Mouse (Mus musculus): ENCODE measurements around the gene Lrrc8a. TPM values are rescaled to one million over a fixed set of nuclear protein-coding genes. Genes with fewer than 3 reads are reported as not detected.

Lrrc8a gene
- polyA plus RNA-seq, 1 experiment from 2014 or later: 39.1 TPM

DNA sequence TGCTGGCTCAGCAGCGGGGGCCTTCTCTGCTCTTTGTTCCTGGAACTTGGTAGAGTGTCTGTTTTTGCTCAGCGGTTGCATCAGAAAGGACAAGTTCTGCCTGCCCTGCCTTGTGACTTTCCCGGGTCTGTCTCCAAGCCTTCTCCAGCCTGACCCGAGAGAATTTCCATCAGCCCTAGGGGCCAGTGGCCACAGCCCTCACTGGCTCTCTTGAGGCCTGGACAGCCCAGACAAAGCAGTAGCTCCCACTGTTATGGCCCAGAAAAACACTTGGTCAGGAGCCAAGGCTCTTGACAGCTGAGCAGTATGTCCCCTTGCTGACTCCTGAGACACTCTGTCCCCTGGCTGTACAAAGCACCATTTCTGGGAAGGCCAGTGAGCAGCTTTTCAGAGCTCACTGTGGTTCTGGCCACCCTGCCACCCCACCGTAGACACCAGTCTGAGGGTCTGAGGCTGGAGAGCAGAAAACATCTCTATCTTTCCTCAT is 28.3 kb downstream of the Lrrc8a start, which contains the start of gene Phyhd1:
Phyhd1 (plus strand) TSS at position 437 of the 487 bp plus-strand sequence.
- Histone ChIP-seq H3K4me2 (peak within 1 kb of the TSS; percentile 32; the same call in 1 of the 2 replicates), H3K27me3 (no peaks in the 10 kb centered on the region), H3K36me3 (peaks cover 24% of the 10 kb centered on the region), H3K4me1 (peaks cover 44% of the 10 kb centered on the region), H3K4me3 (peak within 1 kb of the TSS; percentile 4; the same call in 1 of the 2 replicates), H3K9ac (no peak within 1 kb of the TSS), H3K9me3 (no peaks in the 10 kb centered on the region), H3K27ac (peak within 1 kb of the TSS; percentile 87)
- WGBS: 36% methylated on average over 5 of the region's 5 CpGs
- peak; percentile 64; the same call in 1 of the 2 replicates for ATAC-seq (ENCODE audit: borderline replicate concordance, extremely low read depth, low FRiP score, low TSS enrichment)

DNA sequence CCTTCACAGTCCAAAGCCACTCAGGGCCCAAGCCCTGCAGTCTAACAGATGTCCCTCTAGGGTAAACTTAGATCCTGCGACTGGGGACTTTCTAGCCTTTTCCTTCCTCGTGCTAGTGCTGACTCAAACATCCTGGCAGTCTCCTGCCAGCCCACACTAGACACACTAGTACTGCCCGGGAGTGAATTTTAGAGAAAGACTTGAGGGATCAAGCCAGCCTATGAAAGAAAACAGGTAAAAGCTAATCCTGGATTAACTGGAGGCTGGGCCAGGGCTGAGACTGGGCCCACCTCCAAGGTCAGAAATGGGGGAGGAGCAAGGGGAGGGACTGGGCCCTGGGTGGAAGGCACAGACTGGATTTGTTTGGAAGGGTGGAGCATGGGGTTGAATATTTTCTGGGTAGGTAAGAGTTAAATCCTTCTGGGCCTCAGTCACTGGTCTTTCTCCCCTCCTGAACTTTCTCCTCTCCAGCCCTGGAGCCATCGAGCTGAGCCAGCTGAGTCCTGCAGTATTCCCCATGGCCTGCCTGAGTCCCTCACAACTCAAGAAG is 29.0 kb downstream of the Lrrc8a start:
- H3K4me1 ChIP-seq: peaks cover 44% of the 10 kb centered on the region
- peak overlapping the region; percentile 4; the same call in 1 of the 2 replicates for H3K4me3 ChIP-seq
- H3K36me3 ChIP-seq: peaks cover 21% of the 10 kb centered on the region; the same call in 1 of the 2 replicates
- H3K27me3 ChIP-seq: no peaks in the 10 kb centered on the region
- peak overlapping the region; percentile 32; the same call in 1 of the 2 replicates for H3K4me2 ChIP-seq
- H3K27ac ChIP-seq: peak overlapping the region; percentile 87
- 5% methylated on average over 4 of the region's 4 CpGs for WGBS
- peak; percentile 69 for ATAC-seq (ENCODE audit: borderline replicate concordance, extremely low read depth, low FRiP score, low TSS enrichment)
- no peaks in the 10 kb centered on the region for H3K9me3 ChIP-seq
- no peak overlapping the region for H3K9ac ChIP-seq

DNA sequence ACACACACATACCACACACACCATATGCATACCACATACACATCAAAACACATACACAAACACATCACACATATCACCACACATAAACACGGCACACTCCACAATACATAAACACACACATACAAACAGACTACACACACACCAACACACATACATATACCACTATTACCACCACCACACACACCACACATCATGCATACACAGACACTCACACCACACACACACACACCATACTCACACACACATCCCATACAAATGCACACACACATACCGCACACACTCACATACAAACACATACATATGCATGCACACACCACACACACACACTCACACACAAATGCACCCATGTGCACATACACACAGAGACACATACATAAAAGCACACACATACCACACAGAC is 30.0 kb downstream of the Lrrc8a start:
- H3K4me1 ChIP-seq: peaks cover 44% of the 10 kb centered on the region
- no peak for ATAC-seq (ENCODE audit: borderline replicate concordance, extremely low read depth, low FRiP score, low TSS enrichment)
- no peaks in the 10 kb centered on the region for H3K27me3 ChIP-seq
- no peak overlapping the region for H3K9ac ChIP-seq
- H3K9me3 ChIP-seq: no peaks in the 10 kb centered on the region
- WGBS: 86% methylated on average over 2 of the region's 2 CpGs
- H3K36me3 ChIP-seq: peaks cover 14% of the 10 kb centered on the region; the same call in 1 of the 2 replicates
- no peak overlapping the region for H3K4me3 ChIP-seq
- no peak overlapping the region for H3K27ac ChIP-seq
- H3K4me2 ChIP-seq: no peak overlapping the region

- H3K4me1 ChIP-seq: peaks cover 37% of the 10 kb centered on the region
- H3K9ac ChIP-seq: no peak overlapping the region
- no peaks in the 10 kb centered on the region for H3K27me3 ChIP-seq
- no peaks in the 10 kb centered on the region for H3K9me3 ChIP-seq
- H3K4me3 ChIP-seq: no peak overlapping the region
- no peak for ATAC-seq (ENCODE audit: borderline replicate concordance, extremely low read depth, low FRiP score, low TSS enrichment)
- 55% methylated on average over 4 of the region's 4 CpGs for WGBS
- no peak overlapping the region for H3K4me2 ChIP-seq
- H3K36me3 ChIP-seq: peaks cover 11% of the 10 kb centered on the region; the same call in 1 of the 2 replicates
- no peak overlapping the region for H3K27ac ChIP-seq
Measured at GRCm38 (mm10) chr2:30268371-30268770, 30.9 kb downstream of the Lrrc8a start.

DNA sequence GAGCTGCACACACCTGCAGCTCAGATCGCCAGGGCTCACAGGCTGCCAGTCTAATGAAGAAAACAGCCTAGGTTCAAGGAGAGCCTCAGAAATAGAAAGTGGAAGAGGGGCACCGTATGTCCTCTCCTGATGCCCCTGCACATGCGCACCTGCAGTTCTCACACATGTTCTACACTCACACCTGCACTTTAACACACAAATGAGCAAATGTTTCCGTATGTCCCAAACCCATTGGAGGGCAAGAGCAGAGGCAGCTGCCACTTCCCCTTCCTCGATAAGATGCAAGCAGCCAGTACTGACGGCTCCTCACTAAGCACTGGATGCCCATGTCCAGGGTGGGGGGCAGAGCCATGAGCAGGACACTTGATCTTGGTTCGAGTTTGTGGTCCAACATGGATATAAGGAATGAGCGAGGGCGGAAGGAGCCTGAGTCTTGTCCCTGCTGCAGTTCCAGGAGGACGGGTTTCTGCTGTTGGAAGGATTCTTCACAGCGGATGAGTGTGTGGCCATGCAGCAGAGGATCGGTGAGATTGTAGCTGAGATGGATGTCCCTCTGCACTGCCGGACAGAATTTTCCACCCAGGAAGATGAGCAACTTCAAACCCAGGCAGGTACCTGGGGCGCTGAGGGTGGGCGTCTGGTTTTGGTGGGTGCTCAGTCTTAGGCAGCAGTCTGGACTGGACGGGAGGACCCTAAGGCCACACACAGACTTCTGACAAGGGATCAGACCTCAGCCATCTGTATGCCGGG is 31.9 kb downstream of the Lrrc8a start:
- WGBS: 84% methylated on average over 17 of the region's 17 CpGs

GRCm38 (mm10) chr2:30270134-30270533 is 32.6 kb downstream of the Lrrc8a start:
- Histone ChIP-seq H3K27me3 (no peaks in the 10 kb centered on the region), H3K36me3 (no peaks in the 10 kb centered on the region), H3K4me2 (no peak overlapping the region), H3K9ac (no peak overlapping the region), H3K9me3 (no peaks in the 10 kb centered on the region), H3K27ac (peak overlapping the region; percentile 50), H3K4me1 (peaks cover 27% of the 10 kb centered on the region), H3K4me3 (no peak overlapping the region)
- WGBS: 15% methylated on average over 1 of the region's 1 CpGs
- peak; percentile 69 for ATAC-seq (ENCODE audit: borderline replicate concordance, extremely low read depth, low FRiP score, low TSS enrichment)

More for the DNA sequence above, 31.9 kb downstream of the Lrrc8a start:
- no peak overlapping the region for H3K4me2 ChIP-seq
- H3K27me3 ChIP-seq: no peaks in the 10 kb centered on the region
- H3K36me3 ChIP-seq: peaks cover 2% of the 10 kb centered on the region; the same call in 1 of the 2 replicates
- no peak overlapping the region for H3K4me3 ChIP-seq
- no peaks in the 10 kb centered on the region for H3K9me3 ChIP-seq
- H3K4me1 ChIP-seq: peaks cover 34% of the 10 kb centered on the region
- no peak for ATAC-seq (ENCODE audit: borderline replicate concordance, extremely low read depth, low FRiP score, low TSS enrichment)
- H3K27ac ChIP-seq: peak overlapping the region; percentile 50
- no peak overlapping the region for H3K9ac ChIP-seq

DNA sequence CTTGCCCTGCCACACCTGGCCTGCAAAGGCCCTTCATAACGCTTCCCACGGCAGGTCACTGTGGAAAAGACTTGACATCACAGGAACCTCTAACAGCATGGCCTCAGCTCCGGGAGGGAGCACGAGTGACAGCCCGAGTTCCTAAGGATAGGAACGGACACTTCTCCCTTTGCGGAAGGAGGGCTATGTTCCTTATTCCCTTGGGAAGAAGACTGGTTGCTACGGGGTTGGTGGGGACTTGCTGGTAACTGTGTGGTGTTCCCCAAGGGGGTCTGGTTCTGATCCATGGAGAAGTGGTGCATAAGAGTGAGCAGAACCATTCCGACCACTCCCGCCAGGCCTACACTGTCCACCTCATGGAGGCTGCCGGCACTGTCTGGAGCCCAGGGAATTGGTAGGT is 43.2 kb downstream of the Lrrc8a start, which contains the start of gene Gm28038:
Gm28038 (plus strand) TSS at position 301 of the 400 bp plus-strand sequence.
- 86% methylated on average over 11 of the region's 11 CpGs for WGBS

DNA sequence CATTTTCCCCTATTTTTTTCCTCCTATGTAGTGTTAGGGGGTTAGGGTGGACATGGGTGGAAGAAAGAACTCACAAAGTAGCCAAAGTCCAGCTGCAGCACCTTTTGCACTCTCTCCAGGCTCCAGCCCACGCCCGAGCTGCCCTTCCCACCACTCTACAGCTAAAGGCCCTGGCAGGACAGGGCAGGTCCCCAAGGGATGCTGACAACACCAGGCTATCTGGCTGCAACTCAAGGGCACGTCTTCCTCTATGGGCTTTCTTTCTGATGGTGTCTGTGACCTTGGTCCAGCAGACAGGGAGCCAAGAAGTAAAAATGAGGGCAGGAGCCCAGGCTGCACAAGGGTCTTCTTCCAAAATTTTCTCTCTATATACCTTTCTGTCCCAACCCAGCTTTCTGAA is 44.1 kb downstream of the Lrrc8a start:
- H3K9ac ChIP-seq: no peak overlapping the region
- H3K27ac ChIP-seq: no peak overlapping the region
- H3K4me1 ChIP-seq: peaks cover 10% of the 10 kb centered on the region
- no peaks in the 10 kb centered on the region for H3K36me3 ChIP-seq
- ATAC-seq (ENCODE audit: borderline replicate concordance, extremely low read depth, low FRiP score, low TSS enrichment): no peak
- 75% methylated on average over 3 of the region's 3 CpGs for WGBS
- no peak overlapping the region for H3K4me2 ChIP-seq
- H3K9me3 ChIP-seq: no peaks in the 10 kb centered on the region
- H3K4me3 ChIP-seq: no peak overlapping the region
- H3K27me3 ChIP-seq: no peaks in the 10 kb centered on the region

More for the DNA sequence above, 43.2 kb downstream of the Lrrc8a start, which contains the start of gene Gm28038:
- peaks cover 10% of the 10 kb centered on the region for H3K4me1 ChIP-seq
- no peak within 1 kb of the TSS for H3K27ac ChIP-seq
- no peak for ATAC-seq (ENCODE audit: borderline replicate concordance, extremely low read depth, low FRiP score, low TSS enrichment)
- H3K27me3 ChIP-seq: no peaks in the 10 kb centered on the region
- H3K9me3 ChIP-seq: no peaks in the 10 kb centered on the region
- H3K4me3 ChIP-seq: no peak within 1 kb of the TSS
- H3K4me2 ChIP-seq: no peak within 1 kb of the TSS
- no peak within 1 kb of the TSS for H3K9ac ChIP-seq
- H3K36me3 ChIP-seq: no peaks in the 10 kb centered on the region

DNA sequence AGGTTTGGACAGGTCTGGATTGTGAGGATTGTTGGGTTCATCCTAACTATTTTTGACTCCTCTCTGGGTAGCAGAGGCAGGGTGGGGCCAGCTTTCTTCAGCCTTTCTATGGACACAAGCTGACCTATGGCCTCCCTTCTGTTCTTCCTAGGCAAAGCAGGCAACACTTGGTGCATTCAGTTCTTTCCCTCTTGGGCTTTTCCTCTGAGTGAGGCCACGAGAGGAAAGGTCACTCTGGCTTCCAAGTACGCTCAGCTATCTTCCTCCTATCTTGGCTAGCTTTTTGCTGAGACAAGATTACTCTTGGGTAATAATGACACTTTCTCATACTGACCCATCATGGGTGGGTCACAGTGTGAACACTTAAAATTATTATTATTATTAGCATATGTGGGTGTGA is 45.7 kb downstream of the Lrrc8a start:
- Histone ChIP-seq H3K36me3 (no peaks in the 10 kb centered on the region), H3K4me3 (no peak overlapping the region), H3K9me3 (no peaks in the 10 kb centered on the region), H3K27me3 (no peaks in the 10 kb centered on the region), H3K4me2 (no peak overlapping the region), H3K27ac (no peak overlapping the region), H3K4me1 (peaks cover 22% of the 10 kb centered on the region), H3K9ac (no peak overlapping the region)
- no peak for ATAC-seq (ENCODE audit: borderline replicate concordance, extremely low read depth, low FRiP score, low TSS enrichment)
- WGBS: 86% methylated on average over 2 of the region's 2 CpGs

DNA sequence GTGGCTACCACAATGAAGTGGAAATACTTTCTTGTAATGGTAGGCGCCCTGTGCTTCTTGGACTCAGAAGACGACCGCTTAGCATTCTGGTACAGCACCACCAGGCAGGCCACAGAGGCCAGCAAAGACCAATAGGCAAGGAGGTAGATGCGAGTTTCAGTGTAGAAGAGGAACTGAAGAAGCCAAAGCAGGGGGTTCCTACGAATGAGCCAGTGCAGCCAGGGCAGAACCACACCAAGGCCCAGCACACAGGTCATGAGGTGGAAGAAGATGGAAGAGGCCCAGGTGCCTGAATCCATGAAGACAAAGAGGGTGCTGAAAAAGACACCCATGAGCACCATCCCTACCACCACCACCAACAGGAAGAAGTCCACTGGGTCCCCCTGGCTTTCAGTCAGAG is 47.5 kb downstream of the Lrrc8a start:
- no peak overlapping the region for H3K9ac ChIP-seq
- 82% methylated on average over 5 of the region's 5 CpGs for WGBS

DNA sequence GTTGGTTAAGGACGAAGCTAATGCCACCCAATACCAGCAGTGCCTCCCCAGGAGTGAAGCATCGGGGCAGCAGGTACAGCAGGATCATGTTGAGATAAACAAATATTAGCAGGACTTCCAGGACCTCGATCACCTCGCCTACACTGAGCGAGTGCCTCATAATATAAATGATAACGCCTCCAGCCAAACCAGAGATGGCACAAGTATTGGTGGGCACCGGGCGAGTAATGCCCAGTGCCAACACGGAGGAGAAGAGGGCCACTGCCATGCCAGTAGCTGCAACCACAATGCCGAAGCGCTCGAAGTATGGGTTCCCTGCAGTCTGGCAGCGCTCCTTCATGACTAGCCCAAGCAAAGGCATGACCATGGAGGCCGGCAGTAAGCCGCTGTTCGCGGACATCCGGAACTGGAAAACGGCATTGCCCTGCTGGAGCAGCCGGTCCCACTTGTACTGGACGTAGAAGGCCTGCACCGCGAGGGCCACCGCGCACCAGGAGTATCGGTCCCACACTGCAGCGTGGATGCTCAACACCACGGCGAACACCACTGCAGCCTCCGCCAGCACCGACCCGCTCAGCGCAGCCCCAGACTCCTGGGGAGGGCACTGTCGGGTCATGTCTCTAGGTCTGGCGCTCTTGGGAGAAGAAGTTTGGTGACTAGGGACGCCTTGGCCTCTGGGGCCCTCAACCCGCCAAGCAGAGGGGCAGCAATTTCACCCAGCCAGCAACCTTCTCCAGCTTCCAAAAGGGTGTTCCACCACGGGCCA is 48.1 kb downstream of the Lrrc8a start:
- H3K27ac ChIP-seq: no peak overlapping the region
- no peaks in the 10 kb centered on the region for H3K9me3 ChIP-seq
- H3K4me1 ChIP-seq: peaks cover 22% of the 10 kb centered on the region
- H3K36me3 ChIP-seq: no peaks in the 10 kb centered on the region
- ATAC-seq (ENCODE audit: borderline replicate concordance, extremely low read depth, low FRiP score, low TSS enrichment): peak; percentile 71
- H3K9ac ChIP-seq: peak overlapping the region; percentile 95
- H3K4me2 ChIP-seq: peak overlapping the region; percentile 88
- peak overlapping the region; percentile 83 for H3K4me3 ChIP-seq
- H3K27me3 ChIP-seq: no peaks in the 10 kb centered on the region
- WGBS: 8% methylated on average over 38 of the region's 38 CpGs

More for the DNA sequence above, 47.5 kb downstream of the Lrrc8a start:
- peak overlapping the region; percentile 83 for H3K4me3 ChIP-seq
- H3K27ac ChIP-seq: no peak overlapping the region
- no peaks in the 10 kb centered on the region for H3K36me3 ChIP-seq
- H3K27me3 ChIP-seq: no peaks in the 10 kb centered on the region
- peaks cover 22% of the 10 kb centered on the region for H3K4me1 ChIP-seq
- no peak for ATAC-seq (ENCODE audit: borderline replicate concordance, extremely low read depth, low FRiP score, low TSS enrichment)
- peak overlapping the region; percentile 88 for H3K4me2 ChIP-seq
- H3K9me3 ChIP-seq: no peaks in the 10 kb centered on the region
